Mouse (Mus musculus) activated CD4-positive, CD25-positive, alpha-beta regulatory T cell, adult 4 months (primary cell): ENCODE results near the gene Pnrc1. TPM values are rescaled to one million over a fixed set of nuclear protein-coding genes. Genes with fewer than 3 reads are reported as not detected.

Source experiments
- ATAC-seq: one replicate; pipeline ENCODE4 v1.8.0; 2017
- polyA plus RNA-seq, 2 experiments: library from polyadenylated mRNA; unstranded; fragments of 100-300 nt; shearing (Covaris generic); gene quantifications; one replicate each; pipeline ENCODE4 v1.2.1; 2017

The Pnrc1 gene
- polyA plus RNA-seq, 2 experiments from 2014 or later, result 76.1 to 91.4 TPM

GRCm38 (mm10) chr4:33270386-33271314 is 19.3 kb downstream of the Pnrc1 start:
- no peak for ATAC-seq

GRCm38 (mm10) chr4:33264979-33265726 is 24.8 kb downstream of the Pnrc1 start:
- ATAC-seq, result no peak

- no peak for ATAC-seq
These were observed 27.1 kb downstream of the Pnrc1 start for GRCm38 (mm10) chr4:33262897-33263296.

- peak; percentile 97 for ATAC-seq
These were observed 28.6 kb downstream of the Pnrc1 start for GRCm38 (mm10) chr4:33261311-33261753.

- no peak for ATAC-seq
These were observed 29.7 kb downstream of the Pnrc1 start for GRCm38 (mm10) chr4:33260311-33260710.

- no peak for ATAC-seq
These were observed 32.5 kb downstream of the Pnrc1 start for GRCm38 (mm10) chr4:33257263-33257964.

GRCm38 (mm10) chr4:33254706-33255105 is 35.3 kb downstream of the Pnrc1 start:
- no peak for ATAC-seq

- no peak for ATAC-seq
These were observed 39.1 kb downstream of the Pnrc1 start for GRCm38 (mm10) chr4:33250867-33251266.

- no peak for ATAC-seq
These were observed 40.2 kb downstream of the Pnrc1 start for GRCm38 (mm10) chr4:33249716-33250230.

GRCm38 (mm10) chr4:33248915-33249314 is 41.0 kb downstream of the Pnrc1 start:
- no peak for ATAC-seq

- ATAC-seq, result peak; percentile 58
These were observed 41.7 kb downstream of the Pnrc1 start for GRCm38 (mm10) chr4:33248062-33248889.

- ATAC-seq, result peak; percentile 74
These were observed 42.4 kb downstream of the Pnrc1 start for GRCm38 (mm10) chr4:33247479-33248053.

- ATAC-seq, result no peak
These were observed 44.0 kb downstream of the Pnrc1 start for GRCm38 (mm10) chr4:33245853-33246395.

- ATAC-seq, result no peak
These were observed 46.0 kb downstream of the Pnrc1 start for GRCm38 (mm10) chr4:33243921-33244320.

- ATAC-seq, result no peak
These were observed 46.8 kb downstream of the Pnrc1 start for GRCm38 (mm10) chr4:33243016-33243758.

GRCm38 (mm10) chr4:33242536-33242935 is 47.4 kb downstream of the Pnrc1 start:
- ATAC-seq, result peak; percentile 5

GRCm38 (mm10) chr4:33230881-33231280 is 59.1 kb downstream of the Pnrc1 start:
- ATAC-seq, result no peak

GRCm38 (mm10) chr4:33229639-33230038 is 60.3 kb downstream of the Pnrc1 start:
- no peak for ATAC-seq

GRCm38 (mm10) chr4:33227164-33227563 is 62.8 kb downstream of the Pnrc1 start:
- ATAC-seq, result peak; percentile 87

GRCm38 (mm10) chr4:33224003-33224675 is 65.8 kb downstream of the Pnrc1 start:
- ATAC-seq, result no peak
